Mouse (Mus musculus): ENCODE measurements around the gene Alg6.

GRCm38 (mm10) chr4:99766753-99767152 is 51.3 kb downstream of the Alg6 start:
- TF ChIP-seq CHD2 (IDR thresholded peaks at IDR 0.05; ENCODE audit: low read depth, low read length) = no peak
- TF ChIP-seq ZNF384 (IDR thresholded peaks at IDR 0.05; ENCODE audit: low read depth, low read length) = no peak
- no peak for TF ChIP-seq ZC3H11A (IDR thresholded peaks at IDR 0.05; ENCODE audit: borderline replicate concordance, low read depth, low read length)
- TF ChIP-seq HCFC1 (IDR thresholded peaks at IDR 0.05; ENCODE audit: borderline replicate concordance, insufficient read depth, low read length) = no peak
- TF ChIP-seq MAFK (IDR thresholded peaks at IDR 0.05; ENCODE audit: insufficient read depth, low read depth, low read length) = no peak

All from ES-E14 (cell line).